Mouse (Mus musculus) c-Kit-positive CD71-negative TER-119-negative erythroid progenitor cells, embryonic 14.5 days (primary cell): Measurements from ENCODE around the gene Gm5737.

Source experiments
- DNase-seq: peaks from one replicate; pipeline ENCODE4 v3.0.0-alpha.2; 2013; ENCODE audit warnings: low read depth

Gm5737 gene

GRCm38 (mm10) chr7:120875540-120876388 lies 63.6 kb downstream of the Gm5737 start:
- no peak for DNase-seq

GRCm38 (mm10) chr7:120878271-120878670 lies 66.1 kb downstream of the Gm5737 start:
- no peak for DNase-seq

GRCm38 (mm10) chr7:120879972-120880371 lies 67.8 kb downstream of the Gm5737 start:
- DNase-seq = no peak

- DNase-seq = no peak
These were observed 68.6 kb downstream of the Gm5737 start for GRCm38 (mm10) chr7:120880770-120881169.
